Mouse (Mus musculus): ENCODE measurements around the gene Numb. TPM values are rescaled to one million over a fixed set of nuclear protein-coding genes. Genes with fewer than 3 reads are reported as not detected.
"Not testable (repeated sequence)": the region's sequence is repeated elsewhere in the genome, so short reads cannot be mapped to it uniquely, and the experiment has no call there.

Numb gene
- total and polyA plus RNA-seq, 3 experiments, result 8.4 to 14.6 TPM; not detected in 1

- no peak overlapping the region for H3K4me3 ChIP-seq (ENCODE audit: control insufficient read depth in 1 of 2, insufficient read depth in 1 of 2, low read depth in 2 of 2, low read length in 2 of 2)
- H3K27ac ChIP-seq (ENCODE audit: control insufficient read depth, low read depth, low read length), result no peak overlapping the region
- H3K27me3 ChIP-seq (ENCODE audit: control insufficient read depth in 1 of 2, insufficient read depth in 2 of 2, low read length in 2 of 2), result no peaks in the 10 kb centered on the region
- no peaks in the 10 kb centered on the region for H3K9me3 ChIP-seq (replicated peaks; ENCODE audit: insufficient read depth, low read length)
- H3K9ac ChIP-seq (ENCODE audit: control insufficient read depth, low read depth, low read length, poor library complexity, severe bottlenecking), result no peak overlapping the region
- peaks cover 0 to 34% of the 10 kb centered on the region in 2 experiments; a peak in 2 of 4 replicates for H3K36me3 ChIP-seq (ENCODE audit: control insufficient read depth in 1 of 2, insufficient read depth in 2 of 2, low read length in 2 of 2)
- no peaks in the 10 kb centered on the region for H3K79me2 ChIP-seq (ENCODE audit: control insufficient read depth, insufficient read depth, low read length, poor library complexity)
- peaks cover 26 to 29% of the 10 kb centered on the region in 2 experiments for H3K4me1 ChIP-seq (ENCODE audit: control insufficient read depth in 1 of 2, insufficient read depth in 2 of 2, low read length in 2 of 2)
- no peak for DNase-seq (ENCODE audit: low read depth, low spot score)
- TF ChIP-seq BHLHE40 (IDR thresholded peaks at IDR 0.05; ENCODE audit: borderline replicate concordance, low read depth, low read length) (no peak), USF2 (IDR thresholded peaks at IDR 0.05; ENCODE audit: borderline replicate concordance in 1 of 2, insufficient read depth in 1 of 2, low read depth in 1 of 2, low read length in 2 of 2) (no peak), KAT2A (conservative IDR thresholded peaks at IDR 0.05; ENCODE audit: low read depth, low read length) (no peak), ZNF384 (IDR thresholded peaks at IDR 0.05; ENCODE audit: low read depth, low read length) (no peak), CTCF (IDR thresholded peaks at IDR 0.05 in 2 of 3, conservative IDR thresholded peaks at IDR 0.05 in 1 of 3; ENCODE audit: control insufficient read depth in 1 of 3, insufficient read depth in 1 of 3, low read depth in 2 of 3, low read length in 3 of 3, poor library complexity in 1 of 3, severe bottlenecking in 1 of 3) (no peak)
These were observed 18.3 kb upstream of the Numb start for GRCm38 (mm10) chr12:83940031-83940430.

- TF ChIP-seq TAL1 (IDR thresholded peaks at IDR 0.05; ENCODE audit: low read length), result no peak
- 0 out of 2 replicates have a peak, but pooled peaks have one; percentile 38 for TF ChIP-seq ETS1 (IDR thresholded peaks at IDR 0.05; ENCODE audit: low read depth, low read length)
- Histone ChIP-seq H3K9me3 (replicated peaks; ENCODE audit: insufficient read depth, low read length) (no peaks in the 10 kb centered on the region), H3K27me3 (ENCODE audit: control insufficient read depth in 1 of 2, insufficient read depth in 2 of 2, low read length in 2 of 2) (no peaks in the 10 kb centered on the region), H3K79me2 (ENCODE audit: control insufficient read depth, insufficient read depth, low read length, poor library complexity) (no peaks in the 10 kb centered on the region), H3K9ac (ENCODE audit: control insufficient read depth, low read depth, low read length, poor library complexity, severe bottlenecking) (no peak overlapping the region), H3K27ac (ENCODE audit: control insufficient read depth, low read depth, low read length) (no peak overlapping the region), H3K4me3 (ENCODE audit: control insufficient read depth in 1 of 2, insufficient read depth in 1 of 2, low read depth in 2 of 2, low read length in 2 of 2) (no peak overlapping the region), H3K4me1 (ENCODE audit: control insufficient read depth in 1 of 2, insufficient read depth in 2 of 2, low read length in 2 of 2) (peaks cover 26 to 29% of the 10 kb centered on the region in 2 experiments), H3K36me3 (ENCODE audit: control insufficient read depth in 1 of 2, insufficient read depth in 2 of 2, low read length in 2 of 2) (peaks cover 0 to 34% of the 10 kb centered on the region in 2 experiments; a peak in 2 of 4 replicates)
- DNase-seq (ENCODE audit: low read depth, low spot score), result peak; percentile 60
These were observed 17.6 kb upstream of the Numb start for GRCm38 (mm10) chr12:83939332-83939731.

GRCm38 (mm10) chr12:83938592-83938991 is 16.9 kb upstream of the Numb start:
- H3K27me3 ChIP-seq (ENCODE audit: control insufficient read depth in 1 of 2, insufficient read depth in 2 of 2, low read length in 2 of 2); H3K27ac ChIP-seq (ENCODE audit: control insufficient read depth, low read depth, low read length); H3K9me3 ChIP-seq (replicated peaks; ENCODE audit: insufficient read depth, low read length); H3K79me2 ChIP-seq (ENCODE audit: control insufficient read depth, insufficient read depth, low read length, poor library complexity); H3K9ac ChIP-seq (ENCODE audit: control insufficient read depth, low read depth, low read length, poor library complexity, severe bottlenecking); H3K4me3 ChIP-seq (ENCODE audit: control insufficient read depth in 1 of 2, insufficient read depth in 1 of 2, low read depth in 2 of 2, low read length in 2 of 2); DNase-seq (ENCODE audit: low read depth, low spot score): not testable (repeated sequence)
- H3K4me1 ChIP-seq (ENCODE audit: control insufficient read depth in 1 of 2, insufficient read depth in 2 of 2, low read length in 2 of 2), result peaks cover 26 to 29% of the 10 kb centered on the region in 2 experiments
- peaks cover 0 to 34% of the 10 kb centered on the region in 2 experiments; a peak in 2 of 4 replicates for H3K36me3 ChIP-seq (ENCODE audit: control insufficient read depth in 1 of 2, insufficient read depth in 2 of 2, low read length in 2 of 2)

GRCm38 (mm10) chr12:83937600-83937999 is 15.9 kb upstream of the Numb start:
- Histone ChIP-seq H3K9me3 (replicated peaks; ENCODE audit: insufficient read depth, low read length) (no peaks in the 10 kb centered on the region), H3K27ac (ENCODE audit: control insufficient read depth, low read depth, low read length) (no peak overlapping the region), H3K79me2 (ENCODE audit: control insufficient read depth, insufficient read depth, low read length, poor library complexity) (no peaks in the 10 kb centered on the region), H3K9ac (ENCODE audit: control insufficient read depth, low read depth, low read length, poor library complexity, severe bottlenecking) (no peak overlapping the region), H3K27me3 (ENCODE audit: control insufficient read depth in 1 of 2, insufficient read depth in 2 of 2, low read length in 2 of 2) (no peaks in the 10 kb centered on the region), H3K4me1 (ENCODE audit: control insufficient read depth in 1 of 2, insufficient read depth in 2 of 2, low read length in 2 of 2) (peaks cover 24 to 29% of the 10 kb centered on the region in 2 experiments), H3K4me3 (ENCODE audit: control insufficient read depth in 1 of 2, insufficient read depth in 1 of 2, low read depth in 2 of 2, low read length in 2 of 2) (no peak overlapping the region), H3K36me3 (ENCODE audit: control insufficient read depth in 1 of 2, insufficient read depth in 2 of 2, low read length in 2 of 2) (peaks cover 0 to 32% of the 10 kb centered on the region in 2 experiments; a peak in 2 of 4 replicates)
- TF ChIP-seq CTCF (IDR thresholded peaks at IDR 0.05 in 2 of 3, conservative IDR thresholded peaks at IDR 0.05 in 1 of 3; ENCODE audit: control insufficient read depth in 1 of 3, insufficient read depth in 1 of 3, low read depth in 2 of 3, low read length in 3 of 3, poor library complexity in 1 of 3, severe bottlenecking in 1 of 3), result peak in 1 of 3 experiments; percentile 14; a peak in 1 of 6 replicates
- TF ChIP-seq MXI1 (IDR thresholded peaks at IDR 0.05; ENCODE audit: low read depth, low read length), result no peak
- peak; percentile 22 for TF ChIP-seq RAD21 (IDR thresholded peaks at IDR 0.05; ENCODE audit: low read depth, low read length)
- no peak for DNase-seq (ENCODE audit: low read depth, low spot score)

Data from MEL (cell line).